Comparison of ENCODE assay signal across 20 mouse cellular contexts in the genomic region with DNA sequence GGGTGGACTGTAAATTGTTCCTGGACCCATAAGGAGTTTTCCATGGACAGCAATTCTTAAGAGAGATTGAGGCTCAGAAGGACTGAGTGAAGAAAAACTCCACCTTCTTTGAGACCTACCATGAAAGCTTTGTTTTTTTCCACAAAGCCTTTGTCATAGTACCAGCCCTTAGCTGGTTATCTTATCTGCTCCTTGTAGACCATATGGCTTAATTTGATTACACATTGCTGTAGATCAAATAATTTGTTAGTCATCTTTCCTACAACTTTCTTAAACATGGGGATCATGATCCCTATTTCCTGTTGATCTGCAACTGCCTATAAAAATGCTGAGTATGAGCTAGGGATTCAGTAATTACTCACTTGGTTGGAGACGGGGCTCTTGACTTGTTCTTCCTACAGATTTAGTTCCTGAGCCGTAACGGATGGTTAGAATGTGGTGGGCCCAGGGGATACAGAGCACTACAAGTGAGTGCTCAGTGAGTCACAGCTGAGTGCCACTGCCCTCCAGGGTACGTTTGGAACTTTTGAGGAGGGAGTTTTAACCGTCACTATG. TPM values are rescaled to one million over a fixed set of nuclear protein-coding genes. Genes with fewer than 3 reads are reported as not detected.
DNase-seq lines count a peak whose midpoint lies in the region; ATAC-seq and TF ChIP-seq lines count a peak whose summit lies in the region.
"Had no signal": no experiment of that assay in that cellular context is flagged by ENCODE, and none has a peak within 500 bp of the region (broad histone marks: within the 10 kb centered on the region; RNA-seq: fewer than 3 reads in every experiment).

No protein-coding gene starts in this region.

- TF ChIP-seq CTCF in intestine, postnatal 0 days (IDR thresholded peaks at IDR 0.05; ENCODE audit: low read depth) = no peak
- TF ChIP-seq CTCF in midbrain, postnatal 0 days (IDR thresholded peaks at IDR 0.05) = no peak

- no peaks in the 10 kb centered on the region for H3K27me3 ChIP-seq in intestine, embryonic 16.5 days (replicated peaks; ENCODE audit: control insufficient read depth, insufficient read depth, low read length)
- no peaks in the 10 kb centered on the region for H3K27me3 ChIP-seq in intestine, postnatal 0 days (replicated peaks; ENCODE audit: control insufficient read depth, insufficient read depth, low read length)
- H3K27me3 ChIP-seq in neural tube, embryonic 13.5 days = no peaks in the 10 kb centered on the region
- H3K27me3 ChIP-seq in midbrain, postnatal 0 days (ENCODE audit: insufficient read depth, low read length) = no peaks in the 10 kb centered on the region
- H3K27me3 ChIP-seq: embryonic facial prominence, embryonic 15.5 days; forebrain, embryonic 15.5 days; intestine, embryonic 15.5 days had no signal

- 0 out of 2 replicates have a peak overlapping the region, but pooled peaks have one; percentile 25 for H3K27ac ChIP-seq in intestine, embryonic 16.5 days (ENCODE audit: low read length)
- H3K27ac ChIP-seq in intestine, postnatal 0 days (ENCODE audit: low read depth, low read length) = no peak overlapping the region
- 0 out of 2 replicates have a peak overlapping the region, but pooled peaks have one; percentile 43 for H3K27ac ChIP-seq in neural tube, embryonic 13.5 days (replicated peaks)
- no peak overlapping the region for H3K27ac ChIP-seq in midbrain, postnatal 0 days (ENCODE audit: low read depth, low read length)
- H3K27ac ChIP-seq: embryonic facial prominence, embryonic 15.5 days; gastrocnemius, adult 2 months; heart, embryonic 10.5 days; intestine, embryonic 15.5 days had no signal

- no peak for DNase-seq in neural tube, embryonic 10.5 days (ENCODE audit: extremely low spot score, low spot score)
- no peak for DNase-seq in midbrain, postnatal 0 days (ENCODE audit: low spot score)
- no peak for DNase-seq in right cerebral cortex, postnatal 36 days (ENCODE audit: low spot score in 2 of 2)
- DNase-seq: cerebellum, adult 11-12 months; gastrocnemius, adult 2 months; lung, adult 2 months had no signal

- H3K4me1 ChIP-seq in intestine, embryonic 16.5 days (ENCODE audit: control insufficient read depth, insufficient read depth, low read length) = peaks cover 23% of the 10 kb centered on the region
- 0 out of 2 replicates have a peak, but pooled peaks cover 3% of the 10 kb centered on the region for H3K4me1 ChIP-seq in intestine, postnatal 0 days (replicated peaks; ENCODE audit: control insufficient read depth, insufficient read depth, low read length)
- peaks cover 44% of the 10 kb centered on the region for H3K4me1 ChIP-seq in neural tube, embryonic 13.5 days (replicated peaks)
- no peaks in the 10 kb centered on the region for H3K4me1 ChIP-seq in midbrain, postnatal 0 days (ENCODE audit: insufficient read depth, low read length)

- WGBS in intestine, embryonic 16.5 days = 50% methylated on average over 5 of the region's 5 CpGs
- 40% methylated on average over 5 of the region's 5 CpGs for WGBS in intestine, postnatal 0 days
- 51% methylated on average over 5 of the region's 5 CpGs for WGBS in neural tube, embryonic 13.5 days
- 64% methylated on average over 5 of the region's 5 CpGs for WGBS in midbrain, postnatal 0 days

- H3K4me2 ChIP-seq in intestine, embryonic 16.5 days (ENCODE audit: low read depth, low read length) = no peak overlapping the region
- H3K4me2 ChIP-seq in intestine, postnatal 0 days (replicated peaks; ENCODE audit: low read depth) = no peak overlapping the region
- H3K4me2 ChIP-seq in neural tube, embryonic 13.5 days = no peak overlapping the region
- no peak overlapping the region for H3K4me2 ChIP-seq in midbrain, postnatal 0 days (ENCODE audit: low read depth, low read length, poor library complexity, severe bottlenecking)
- H3K4me2 ChIP-seq: embryonic facial prominence, embryonic 15.5 days; forebrain, embryonic 15.5 days; intestine, embryonic 15.5 days had no signal

- no peak overlapping the region for H3K4me3 ChIP-seq in intestine, embryonic 16.5 days (ENCODE audit: low read length)
- H3K4me3 ChIP-seq in intestine, postnatal 0 days (ENCODE audit: low read depth, low read length) = no peak overlapping the region
- H3K4me3 ChIP-seq in neural tube, embryonic 13.5 days = no peak overlapping the region
- H3K4me3 ChIP-seq in midbrain, postnatal 0 days (ENCODE audit: low read depth, low read length) = no peak overlapping the region
- H3K4me3 ChIP-seq: embryonic facial prominence, embryonic 15.5 days; forebrain, embryonic 15.5 days; gastrocnemius, adult 2 months; heart, embryonic 10.5 days; hindbrain, embryonic 10.5 days; intestine, embryonic 15.5 days had no signal

- no peak overlapping the region for H3K9ac ChIP-seq in intestine, embryonic 16.5 days (ENCODE audit: low read depth, low read length)
- H3K9ac ChIP-seq in intestine, postnatal 0 days (ENCODE audit: low read depth, low read length) = no peak overlapping the region
- no peak overlapping the region for H3K9ac ChIP-seq in neural tube, embryonic 13.5 days
- H3K9ac ChIP-seq in midbrain, postnatal 0 days (replicated peaks; ENCODE audit: low read length, poor library complexity, severe bottlenecking) = no peak overlapping the region
- H3K9ac ChIP-seq: embryonic facial prominence, embryonic 15.5 days; forebrain, embryonic 15.5 days; intestine, embryonic 15.5 days had no signal

- no peak for ATAC-seq in intestine, embryonic 16.5 days
- no peak for ATAC-seq in intestine, postnatal 0 days
- ATAC-seq in neural tube, embryonic 13.5 days (ENCODE audit: low read depth) = no peak
- 0 out of 2 replicates have a peak, but pooled peaks have one; percentile 34 for ATAC-seq in megakaryocyte progenitor cell, adult 5-6 weeks (replicated peaks; ENCODE audit: poor library complexity)
- ATAC-seq in midbrain, postnatal 0 days (ENCODE audit: low FRiP score) = no peak
- ATAC-seq in erythroid progenitor cell, adult 5-6 weeks (replicated peaks; ENCODE audit: low FRiP score, poor library complexity, severe bottlenecking) = no peak
- ATAC-seq: CD4-positive, CD25-positive, alpha-beta regulatory T cell, adult 4 months; forebrain, embryonic 15.5 days; intestine, embryonic 15.5 days had no signal

- no peaks in the 10 kb centered on the region for H3K36me3 ChIP-seq in intestine, embryonic 16.5 days (ENCODE audit: control insufficient read depth, insufficient read depth, low read length)
- H3K36me3 ChIP-seq in intestine, postnatal 0 days (ENCODE audit: control insufficient read depth, insufficient read depth) = peaks cover 7% of the 10 kb centered on the region; the same call in 1 of the 2 replicates
- no peaks in the 10 kb centered on the region for H3K36me3 ChIP-seq in neural tube, embryonic 13.5 days
- H3K36me3 ChIP-seq in midbrain, postnatal 0 days (ENCODE audit: insufficient read depth, low read length) = peaks cover 7% of the 10 kb centered on the region; the same call in 1 of the 2 replicates
- H3K36me3 ChIP-seq: embryonic facial prominence, embryonic 15.5 days; forebrain, embryonic 15.5 days; intestine, embryonic 15.5 days had no signal

- H3K9me3 ChIP-seq in intestine, embryonic 16.5 days (ENCODE audit: control insufficient read depth, low read length) = no peaks in the 10 kb centered on the region
- H3K9me3 ChIP-seq in intestine, postnatal 0 days (ENCODE audit: control insufficient read depth) = no peaks in the 10 kb centered on the region
- H3K9me3 ChIP-seq in neural tube, embryonic 13.5 days = no peaks in the 10 kb centered on the region
- no peaks in the 10 kb centered on the region for H3K9me3 ChIP-seq in midbrain, postnatal 0 days (ENCODE audit: low read length)
- H3K9me3 ChIP-seq: embryonic facial prominence, embryonic 15.5 days; forebrain, embryonic 15.5 days; heart, embryonic 10.5 days; hindbrain, embryonic 10.5 days; intestine, embryonic 15.5 days had no signal

RNA-seq across cellular contexts. Expression of a gene that starts 9.7 kb away (rescaled TPM):
- 9.3 and 10.6 TPM in 2 replicates for polyA plus RNA-seq in intestine, embryonic 16.5 days (2015; fragmentation: Nextera tagmentation; extraction: Ambion mirVana)
- polyA plus RNA-seq in intestine, postnatal 0 days (2015; fragmentation: Nextera tagmentation; extraction: Ambion mirVana) = 5.8 and 6.1 TPM in 2 replicates
- polyA plus RNA-seq in neural tube, embryonic 13.5 days (2015; fragmentation: Nextera tagmentation; extraction: Ambion mirVana) = 18.0 TPM in 2 replicates
- total RNA-seq in megakaryocyte progenitor cell, adult 5-6 weeks (2015) = 14.4 and 18.0 TPM in 2 replicates
- total RNA-seq in megakaryocyte progenitor cell, adult 5-6 weeks (2017) = 12.5 and 16.5 TPM in 2 replicates
- 80.9 and 82.1 TPM in 2 replicates for total RNA-seq in midbrain, postnatal 0 days (2014; rRNA removed)
- polyA plus RNA-seq in midbrain, postnatal 0 days (2015; fragmentation: Nextera tagmentation; extraction: Ambion mirVana) = 15.6 and 17.1 TPM in 2 replicates
- 4.6 and 6.8 TPM in 2 replicates for total RNA-seq in erythroid progenitor cell, adult 5-6 weeks (2015; ENCODE audit: low replicate concordance)
- 2.8 and 4.5 TPM in 2 replicates for total RNA-seq in erythroid progenitor cell, adult 5-6 weeks (2017; ENCODE audit: low replicate concordance)

RNA-seq across cellular contexts. Expression of a gene that starts 32.6 kb away (rescaled TPM):
- 9.3 and 10.0 TPM in 2 replicates for polyA plus RNA-seq in intestine, embryonic 16.5 days (2015; fragmentation: Nextera tagmentation; extraction: Ambion mirVana)
- polyA plus RNA-seq in intestine, postnatal 0 days (2015; fragmentation: Nextera tagmentation; extraction: Ambion mirVana) = 5.9 and 6.3 TPM in 2 replicates
- polyA plus RNA-seq in neural tube, embryonic 13.5 days (2015; fragmentation: Nextera tagmentation; extraction: Ambion mirVana) = 7.4 and 8.8 TPM in 2 replicates
- total RNA-seq in megakaryocyte progenitor cell, adult 5-6 weeks (2015) = 0.07 and 0.90 TPM in 2 replicates
- total RNA-seq in megakaryocyte progenitor cell, adult 5-6 weeks (2017) = 0.25 and 0.81 TPM in 2 replicates
- total RNA-seq in midbrain, postnatal 0 days (2014; rRNA removed) = 46.8 and 71.5 TPM in 2 replicates
- polyA plus RNA-seq in midbrain, postnatal 0 days (2015; fragmentation: Nextera tagmentation; extraction: Ambion mirVana) = 18.0 and 19.4 TPM in 2 replicates
- total RNA-seq in erythroid progenitor cell, adult 5-6 weeks (2015; ENCODE audit: low replicate concordance) = not detected in 2 replicates
- 0.23 and 0.64 TPM in 2 replicates for total RNA-seq in erythroid progenitor cell, adult 5-6 weeks (2017; ENCODE audit: low replicate concordance)

RNA-seq across cellular contexts. Expression of a gene that starts 39.7 kb away (rescaled TPM):
- not detected in 2 replicates for polyA plus RNA-seq in intestine, embryonic 16.5 days (2015; fragmentation: Nextera tagmentation; extraction: Ambion mirVana)
- not detected in 2 replicates for polyA plus RNA-seq in intestine, postnatal 0 days (2015; fragmentation: Nextera tagmentation; extraction: Ambion mirVana)
- polyA plus RNA-seq in neural tube, embryonic 13.5 days (2015; fragmentation: Nextera tagmentation; extraction: Ambion mirVana) = not detected in 2 replicates
- not detected in 2 replicates for total RNA-seq in megakaryocyte progenitor cell, adult 5-6 weeks (2015)
- total RNA-seq in megakaryocyte progenitor cell, adult 5-6 weeks (2017) = not detected in 2 replicates
- total RNA-seq in midbrain, postnatal 0 days (2014; rRNA removed) = not detected in 2 replicates
- polyA plus RNA-seq in midbrain, postnatal 0 days (2015; fragmentation: Nextera tagmentation; extraction: Ambion mirVana) = not detected in 2 replicates
- not detected in 2 replicates for total RNA-seq in erythroid progenitor cell, adult 5-6 weeks (2015; ENCODE audit: low replicate concordance)
- total RNA-seq in erythroid progenitor cell, adult 5-6 weeks (2017; ENCODE audit: low replicate concordance) = not detected in 2 replicates
- total RNA-seq: gastrocnemius, adult 2 months; left cerebral cortex, postnatal 10 days had no signal
- polyA plus RNA-seq: CD4-positive, CD25-positive, alpha-beta regulatory T cell, adult 4 months; cortical plate, adult 2 months; forebrain, embryonic 15.5 days; heart, embryonic 10.5 days; hindbrain, embryonic 10.5 days; intestine, embryonic 15.5 days; lung, adult 2 months; testis, adult 2 months had no signal

RNA-seq across cellular contexts. Expression of a gene that starts 43.2 kb away (rescaled TPM):
- polyA plus RNA-seq in intestine, embryonic 16.5 days (2015; fragmentation: Nextera tagmentation; extraction: Ambion mirVana) = not detected in 2 replicates
- polyA plus RNA-seq in intestine, postnatal 0 days (2015; fragmentation: Nextera tagmentation; extraction: Ambion mirVana) = not detected in 2 replicates
- not detected in 2 replicates for polyA plus RNA-seq in neural tube, embryonic 13.5 days (2015; fragmentation: Nextera tagmentation; extraction: Ambion mirVana)
- total RNA-seq in megakaryocyte progenitor cell, adult 5-6 weeks (2015) = not detected in 2 replicates
- total RNA-seq in megakaryocyte progenitor cell, adult 5-6 weeks (2017) = not detected in 2 replicates
- total RNA-seq in midbrain, postnatal 0 days (2014; rRNA removed) = not detected in 2 replicates
- not detected in 2 replicates for polyA plus RNA-seq in midbrain, postnatal 0 days (2015; fragmentation: Nextera tagmentation; extraction: Ambion mirVana)
- total RNA-seq in erythroid progenitor cell, adult 5-6 weeks (2015; ENCODE audit: low replicate concordance) = not detected in 2 replicates
- not detected in 2 replicates for total RNA-seq in erythroid progenitor cell, adult 5-6 weeks (2017; ENCODE audit: low replicate concordance)
- total RNA-seq: gastrocnemius, adult 2 months had no signal
- polyA plus RNA-seq: cortical plate, adult 2 months; embryonic facial prominence, embryonic 15.5 days; forebrain, embryonic 15.5 days; heart, embryonic 10.5 days; hindbrain, embryonic 10.5 days; intestine, embryonic 15.5 days; lung, adult 2 months had no signal

RNA-seq across cellular contexts. Expression of a gene that starts 46.6 kb away (rescaled TPM):
- polyA plus RNA-seq in intestine, embryonic 16.5 days (2015; fragmentation: Nextera tagmentation; extraction: Ambion mirVana) = 0.17 TPM in 1 of 2 replicates, not detected in the other
- 0.12 TPM in 1 of 2 replicates, not detected in the other for polyA plus RNA-seq in intestine, postnatal 0 days (2015; fragmentation: Nextera tagmentation; extraction: Ambion mirVana)
- polyA plus RNA-seq in neural tube, embryonic 13.5 days (2015; fragmentation: Nextera tagmentation; extraction: Ambion mirVana) = 0.38 TPM in 1 of 2 replicates, not detected in the other
- total RNA-seq in megakaryocyte progenitor cell, adult 5-6 weeks (2015) = not detected in 2 replicates
- 0.17 TPM in 1 of 2 replicates, not detected in the other for total RNA-seq in megakaryocyte progenitor cell, adult 5-6 weeks (2017)
- not detected in 2 replicates for total RNA-seq in midbrain, postnatal 0 days (2014; rRNA removed)
- polyA plus RNA-seq in midbrain, postnatal 0 days (2015; fragmentation: Nextera tagmentation; extraction: Ambion mirVana) = 0.78 and 1.1 TPM in 2 replicates
- not detected in 2 replicates for total RNA-seq in erythroid progenitor cell, adult 5-6 weeks (2015; ENCODE audit: low replicate concordance)
- total RNA-seq in erythroid progenitor cell, adult 5-6 weeks (2017; ENCODE audit: low replicate concordance) = not detected in 2 replicates
- polyA plus RNA-seq: heart, embryonic 10.5 days; hindbrain, embryonic 10.5 days; intestine, embryonic 15.5 days had no signal

Comparison
In these comparisons a context has a peak if more than half of its experiments do, and no peak if none do; other contexts are left out.
1. H3K27ac ChIP-seq: peak in intestine, embryonic 16.5 days (single experiment) and neural tube, embryonic 13.5 days (single experiment); none in intestine, postnatal 0 days (single experiment) and midbrain, postnatal 0 days (single experiment).